Mouse (Mus musculus): ENCODE results near the gene Fshr. TPM values are rescaled to one million over a fixed set of nuclear protein-coding genes. Genes with fewer than 3 reads are reported as not detected.

Fshr gene
- polyA plus RNA-seq, 1 experiment from 2014 or later, result not detected

GRCm38 (mm10) chr17:89046016-89046415, 154.5 kb downstream of the Fshr start:
- Histone ChIP-seq H3K36me3 (ENCODE audit: control insufficient read depth, insufficient read depth, low read length) (no peaks in the 10 kb centered on the region), H3K27ac (ENCODE audit: low read length) (no peak overlapping the region), H3K4me2 (ENCODE audit: low read depth, low read length) (no peak overlapping the region), H3K4me1 (ENCODE audit: control insufficient read depth, insufficient read depth, low read length) (no peaks in the 10 kb centered on the region), H3K4me3 (ENCODE audit: low read length) (no peak overlapping the region), H3K9me3 (ENCODE audit: control insufficient read depth, low read length) (no peaks in the 10 kb centered on the region), H3K27me3 (replicated peaks; ENCODE audit: control insufficient read depth, insufficient read depth, low read length) (no peaks in the 10 kb centered on the region), H3K9ac (ENCODE audit: low read depth, low read length) (no peak overlapping the region)
- 48% methylated on average over 3 of the region's 3 CpGs for WGBS
- no peak for ATAC-seq

- no peak overlapping the region for H3K4me2 ChIP-seq (ENCODE audit: low read depth, low read length)
- 85% methylated on average over 5 of the region's 5 CpGs for WGBS
- H3K36me3 ChIP-seq (ENCODE audit: control insufficient read depth, insufficient read depth, low read length), result no peaks in the 10 kb centered on the region
- no peak overlapping the region for H3K27ac ChIP-seq (ENCODE audit: low read length)
- H3K27me3 ChIP-seq (replicated peaks; ENCODE audit: control insufficient read depth, insufficient read depth, low read length), result no peaks in the 10 kb centered on the region
- no peaks in the 10 kb centered on the region for H3K9me3 ChIP-seq (ENCODE audit: control insufficient read depth, low read length)
- no peaks in the 10 kb centered on the region for H3K4me1 ChIP-seq (ENCODE audit: control insufficient read depth, insufficient read depth, low read length)
- no peak overlapping the region for H3K4me3 ChIP-seq (ENCODE audit: low read length)
- no peak overlapping the region for H3K9ac ChIP-seq (ENCODE audit: low read depth, low read length)
- no peak for ATAC-seq
Measured at GRCm38 (mm10) chr17:89036723-89037122, 163.8 kb downstream of the Fshr start.

- no peak overlapping the region for H3K4me3 ChIP-seq (ENCODE audit: low read length)
- no peak overlapping the region for H3K9ac ChIP-seq (ENCODE audit: low read depth, low read length)
- H3K36me3 ChIP-seq (ENCODE audit: control insufficient read depth, insufficient read depth, low read length), result no peaks in the 10 kb centered on the region
- H3K4me1 ChIP-seq (ENCODE audit: control insufficient read depth, insufficient read depth, low read length), result no peaks in the 10 kb centered on the region
- no peaks in the 10 kb centered on the region for H3K9me3 ChIP-seq (ENCODE audit: control insufficient read depth, low read length)
- ATAC-seq, result no peak
- H3K27me3 ChIP-seq (replicated peaks; ENCODE audit: control insufficient read depth, insufficient read depth, low read length), result no peaks in the 10 kb centered on the region
- no peak overlapping the region for H3K4me2 ChIP-seq (ENCODE audit: low read depth, low read length)
- 95% methylated on average over 3 of the region's 3 CpGs for WGBS
- no peak overlapping the region for H3K27ac ChIP-seq (ENCODE audit: low read length)
Measured at GRCm38 (mm10) chr17:89036049-89036448, 164.4 kb downstream of the Fshr start.

GRCm38 (mm10) chr17:89034627-89035026, 165.8 kb downstream of the Fshr start:
- H3K9me3 ChIP-seq (ENCODE audit: control insufficient read depth, low read length), result no peaks in the 10 kb centered on the region
- no peak overlapping the region for H3K4me2 ChIP-seq (ENCODE audit: low read depth, low read length)
- H3K4me3 ChIP-seq (ENCODE audit: low read length), result no peak overlapping the region
- ATAC-seq, result no peak
- no peaks in the 10 kb centered on the region for H3K4me1 ChIP-seq (ENCODE audit: control insufficient read depth, insufficient read depth, low read length)
- no peak overlapping the region for H3K27ac ChIP-seq (ENCODE audit: low read length)
- no peak overlapping the region for H3K9ac ChIP-seq (ENCODE audit: low read depth, low read length)
- no peaks in the 10 kb centered on the region for H3K27me3 ChIP-seq (replicated peaks; ENCODE audit: control insufficient read depth, insufficient read depth, low read length)
- H3K36me3 ChIP-seq (ENCODE audit: control insufficient read depth, insufficient read depth, low read length), result no peaks in the 10 kb centered on the region

- Histone ChIP-seq H3K4me1 (ENCODE audit: control insufficient read depth, insufficient read depth, low read length) (no peaks in the 10 kb centered on the region), H3K9me3 (ENCODE audit: control insufficient read depth, low read length) (no peaks in the 10 kb centered on the region), H3K4me3 (ENCODE audit: low read length) (no peak overlapping the region), H3K36me3 (ENCODE audit: control insufficient read depth, insufficient read depth, low read length) (no peaks in the 10 kb centered on the region), H3K27ac (ENCODE audit: low read length) (no peak overlapping the region), H3K9ac (ENCODE audit: low read depth, low read length) (no peak overlapping the region), H3K27me3 (replicated peaks; ENCODE audit: control insufficient read depth, insufficient read depth, low read length) (no peaks in the 10 kb centered on the region), H3K4me2 (ENCODE audit: low read depth, low read length) (no peak overlapping the region)
- WGBS, result 88% methylated on average over 2 of the region's 2 CpGs
- no peak for ATAC-seq
Measured at GRCm38 (mm10) chr17:89032981-89033380, 167.5 kb downstream of the Fshr start.

GRCm38 (mm10) chr17:89019518-89019917, 181.0 kb downstream of the Fshr start:
- no peaks in the 10 kb centered on the region for H3K36me3 ChIP-seq (ENCODE audit: control insufficient read depth, insufficient read depth, low read length)
- no peak overlapping the region for H3K27ac ChIP-seq (ENCODE audit: low read length)
- H3K4me2 ChIP-seq (ENCODE audit: low read depth, low read length), result no peak overlapping the region
- H3K9ac ChIP-seq (ENCODE audit: low read depth, low read length), result no peak overlapping the region
- no peak for ATAC-seq
- H3K27me3 ChIP-seq (replicated peaks; ENCODE audit: control insufficient read depth, insufficient read depth, low read length), result no peaks in the 10 kb centered on the region
- H3K4me1 ChIP-seq (ENCODE audit: control insufficient read depth, insufficient read depth, low read length), result no peaks in the 10 kb centered on the region
- no peaks in the 10 kb centered on the region for H3K9me3 ChIP-seq (ENCODE audit: control insufficient read depth, low read length)
- no peak overlapping the region for H3K4me3 ChIP-seq (ENCODE audit: low read length)
- WGBS, result 84% methylated on average over 2 of the region's 2 CpGs

- H3K4me1 ChIP-seq (ENCODE audit: control insufficient read depth, insufficient read depth, low read length), result no peaks in the 10 kb centered on the region
- no peak overlapping the region for H3K4me3 ChIP-seq (ENCODE audit: low read length)
- ATAC-seq, result no peak
- H3K9ac ChIP-seq (ENCODE audit: low read depth, low read length), result no peak overlapping the region
- H3K36me3 ChIP-seq (ENCODE audit: control insufficient read depth, insufficient read depth, low read length), result no peaks in the 10 kb centered on the region
- no peaks in the 10 kb centered on the region for H3K27me3 ChIP-seq (replicated peaks; ENCODE audit: control insufficient read depth, insufficient read depth, low read length)
- H3K27ac ChIP-seq (ENCODE audit: low read length), result no peak overlapping the region
- no peaks in the 10 kb centered on the region for H3K9me3 ChIP-seq (ENCODE audit: control insufficient read depth, low read length)
- WGBS, result 72% methylated on average over 4 of the region's 4 CpGs
- H3K4me2 ChIP-seq (ENCODE audit: low read depth, low read length), result no peak overlapping the region
Measured at GRCm38 (mm10) chr17:89017002-89017401, 183.5 kb downstream of the Fshr start.

- H3K27ac ChIP-seq (ENCODE audit: low read length), result no peak overlapping the region
- no peaks in the 10 kb centered on the region for H3K9me3 ChIP-seq (ENCODE audit: control insufficient read depth, low read length)
- H3K4me3 ChIP-seq (ENCODE audit: low read length), result no peak overlapping the region
- no peak overlapping the region for H3K4me2 ChIP-seq (ENCODE audit: low read depth, low read length)
- H3K27me3 ChIP-seq (replicated peaks; ENCODE audit: control insufficient read depth, insufficient read depth, low read length), result no peaks in the 10 kb centered on the region
- no peaks in the 10 kb centered on the region for H3K36me3 ChIP-seq (ENCODE audit: control insufficient read depth, insufficient read depth, low read length)
- no peaks in the 10 kb centered on the region for H3K4me1 ChIP-seq (ENCODE audit: control insufficient read depth, insufficient read depth, low read length)
- ATAC-seq, result no peak
- H3K9ac ChIP-seq (ENCODE audit: low read depth, low read length), result no peak overlapping the region
Measured at GRCm38 (mm10) chr17:89013691-89014090, 186.8 kb downstream of the Fshr start.

GRCm38 (mm10) chr17:89009117-89009516, 191.4 kb downstream of the Fshr start:
- H3K27ac ChIP-seq (ENCODE audit: low read length), result no peak overlapping the region
- ATAC-seq, result no peak
- H3K4me3 ChIP-seq (ENCODE audit: low read length), result no peak overlapping the region
- H3K9ac ChIP-seq (ENCODE audit: low read depth, low read length), result no peak overlapping the region
- WGBS, result 74% methylated on average over 1 of the region's 1 CpGs
- no peaks in the 10 kb centered on the region for H3K27me3 ChIP-seq (replicated peaks; ENCODE audit: control insufficient read depth, insufficient read depth, low read length)
- H3K36me3 ChIP-seq (ENCODE audit: control insufficient read depth, insufficient read depth, low read length), result no peaks in the 10 kb centered on the region
- no peak overlapping the region for H3K4me2 ChIP-seq (ENCODE audit: low read depth, low read length)
- no peaks in the 10 kb centered on the region for H3K9me3 ChIP-seq (ENCODE audit: control insufficient read depth, low read length)
- no peaks in the 10 kb centered on the region for H3K4me1 ChIP-seq (ENCODE audit: control insufficient read depth, insufficient read depth, low read length)

GRCm38 (mm10) chr17:89008680-89009079, 191.8 kb downstream of the Fshr start:
- 80% methylated on average over 7 of the region's 7 CpGs for WGBS
- Histone ChIP-seq H3K4me3 (ENCODE audit: low read length) (no peak overlapping the region), H3K4me2 (ENCODE audit: low read depth, low read length) (no peak overlapping the region), H3K27me3 (replicated peaks; ENCODE audit: control insufficient read depth, insufficient read depth, low read length) (no peaks in the 10 kb centered on the region), H3K9ac (ENCODE audit: low read depth, low read length) (no peak overlapping the region), H3K27ac (ENCODE audit: low read length) (no peak overlapping the region), H3K4me1 (ENCODE audit: control insufficient read depth, insufficient read depth, low read length) (no peaks in the 10 kb centered on the region), H3K36me3 (ENCODE audit: control insufficient read depth, insufficient read depth, low read length) (no peaks in the 10 kb centered on the region), H3K9me3 (ENCODE audit: control insufficient read depth, low read length) (no peaks in the 10 kb centered on the region)
- no peak for ATAC-seq

Measured in intestine, embryonic 16.5 days (tissue).